Mouse (Mus musculus) megakaryocyte, embryonic 14.5 days (primary cell): ENCODE results near the gene Unc5cl.

Experiments
- FLI1 ChIP-seq: IDR thresholded peaks from 2 replicates; pipeline ENCODE4 v1.6.1; 2012; ENCODE audit warnings: low read length, inconsistent platforms, mixed read lengths
- GATA1 ChIP-seq: IDR thresholded peaks from 3 replicates; pipeline ENCODE4 v1.6.1; 2012; ENCODE audit warnings: mixed read lengths, low read length, inconsistent platforms, borderline replicate concordance

- TF ChIP-seq GATA1: no peak
- TF ChIP-seq FLI1: no peak
Measured at GRCm38 (mm10) chr17:48411241-48411640, 43.5 kb upstream of the Unc5cl start.
